Mouse (Mus musculus) cortical plate, adult 2 months (tissue): Measurements from ENCODE around the gene Pter.

Source experiments
- CTCF ChIP-seq: fragments of 200-500 bp; IDR thresholded peaks from 2 replicates; pipeline ENCODE4 v1.5.1; 2011; ENCODE audit warnings: mild to moderate bottlenecking, control low read depth, low read length; ENCODE audit not compliant: insufficient read depth; ENCODE audit errors: extremely low read depth
- POLR2A ChIP-seq: fragments of 200-500 bp; IDR thresholded peaks from 2 replicates; pipeline ENCODE4 v1.6.1; 2011; ENCODE audit warnings: mild to moderate bottlenecking, low read length, control low read depth; ENCODE audit not compliant: insufficient read depth; ENCODE audit errors: extremely low read depth

GRCm38 (mm10) chr2:12879492-12879891, 44.3 kb upstream of the Pter start:
- TF ChIP-seq CTCF (no peak), POLR2A (no peak)
